Mouse (Mus musculus) mature B cell (primary cell): ENCODE data around the gene Gm20481.
"Not testable (repeated sequence)": the region's sequence is repeated elsewhere in the genome, so short reads cannot be mapped to it uniquely, and the experiment has no call there.

ENCODE experiments used
- in situ Hi-C: fragments of 300-500 bp; cut with MboI; formaldehyde crosslinking; loops from 2 replicates; pipeline ENCODE4 v1.14.3; 2019

Gene Gm20481

GRCm38 (mm10) chr17:34951636-34952377 lies 17.9 kb upstream of the Gm20481 start:
- in situ Hi-C loops = no loop called here

- in situ Hi-C loops = no loop called here
Measured at GRCm38 (mm10) chr17:34952378-34953040, 17.2 kb upstream of the Gm20481 start.

GRCm38 (mm10) chr17:34953258-34953657 lies 16.5 kb upstream of the Gm20481 start:
- in situ Hi-C loops = no loop called here

DNA sequence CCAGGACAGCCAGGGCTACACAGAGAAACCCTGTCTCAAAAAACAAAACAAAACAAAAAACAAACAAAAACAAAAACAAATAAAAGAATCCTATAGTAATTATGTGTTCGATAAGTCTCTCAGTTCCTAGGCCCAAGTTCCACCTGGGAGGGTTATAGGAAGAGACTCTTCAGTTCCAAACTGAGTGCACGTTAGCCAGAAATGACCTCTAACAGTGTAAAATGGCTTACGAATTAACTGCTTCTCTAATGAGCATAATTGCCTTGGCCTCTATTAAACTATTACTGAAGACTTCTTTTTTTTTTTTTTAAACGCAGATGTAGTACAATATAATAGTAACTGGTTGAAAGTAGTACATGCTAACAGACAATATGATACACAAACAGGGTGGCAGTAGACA lies 15.8 kb upstream of the Gm20481 start:
- in situ Hi-C loops = no loop called here

DNA sequence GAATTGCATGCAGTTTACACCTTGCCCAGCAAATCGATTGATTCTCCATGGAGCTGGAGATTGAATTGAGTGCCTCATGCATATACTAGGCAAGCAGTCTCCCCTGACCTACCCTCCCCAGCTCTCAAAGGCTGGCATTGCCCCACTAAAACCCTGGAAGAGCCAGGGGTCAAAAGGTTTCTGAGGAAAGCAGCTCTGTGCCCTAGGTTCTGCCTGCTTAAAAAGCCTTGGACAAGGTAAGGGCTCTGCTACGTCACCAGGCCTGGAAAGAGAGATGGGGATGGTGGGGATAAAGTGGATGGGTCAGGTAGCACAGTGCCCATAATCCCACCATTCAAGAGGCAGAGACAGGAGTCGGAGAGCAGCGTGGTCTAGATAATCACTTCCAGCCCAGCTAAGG lies 14.9 kb upstream of the Gm20481 start:
- in situ Hi-C loops = no loop called here

DNA sequence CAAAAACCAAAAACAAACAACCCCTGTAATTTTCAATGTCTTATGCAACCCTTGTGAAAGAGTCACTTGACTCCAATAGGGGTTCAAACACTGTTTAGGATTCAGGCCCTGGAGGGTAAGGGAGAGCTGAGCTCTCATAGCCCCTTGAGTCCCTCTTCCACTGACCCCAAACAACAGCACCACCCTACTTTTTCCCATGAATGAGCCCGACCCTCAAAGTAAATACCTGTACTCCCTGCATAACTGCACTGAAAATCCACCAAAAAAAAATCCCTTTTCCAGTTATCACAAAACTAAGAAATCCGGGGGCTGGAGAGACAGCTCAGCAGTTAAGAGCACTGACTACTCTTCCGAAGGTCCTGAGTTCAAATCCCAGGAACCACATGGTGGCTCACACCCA lies 13.8 kb upstream of the Gm20481 start:
- in situ Hi-C loops = no loop called here

DNA sequence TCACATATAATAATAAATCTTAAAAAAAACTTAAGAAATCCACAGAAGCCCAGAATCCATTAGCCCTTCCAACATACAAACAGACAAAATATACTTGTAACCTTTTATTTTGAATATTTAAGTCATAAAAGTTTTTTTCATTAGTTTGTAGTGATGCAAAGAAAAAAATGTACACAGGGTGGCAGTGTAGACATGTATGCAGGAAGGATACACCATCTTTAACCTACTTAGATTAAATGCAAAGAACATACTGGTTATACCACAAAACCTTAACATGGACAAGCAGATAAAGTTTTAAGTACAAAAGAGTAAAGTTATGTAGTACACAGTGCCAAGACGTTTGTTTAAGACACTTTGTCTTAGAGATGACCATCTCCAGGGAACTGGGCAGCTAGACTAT lies 13.4 kb upstream of the Gm20481 start:
- in situ Hi-C loops = no loop called here

- in situ Hi-C loops = not testable (repeated sequence)
Measured at GRCm38 (mm10) chr17:34957291-34957690, 12.4 kb upstream of the Gm20481 start.

GRCm38 (mm10) chr17:34957966-34958365 lies 11.7 kb upstream of the Gm20481 start:
- in situ Hi-C loops = not testable (repeated sequence)

GRCm38 (mm10) chr17:34958734-34959129 lies 11.0 kb upstream of the Gm20481 start:
- in situ Hi-C loops = not testable (repeated sequence)

DNA sequence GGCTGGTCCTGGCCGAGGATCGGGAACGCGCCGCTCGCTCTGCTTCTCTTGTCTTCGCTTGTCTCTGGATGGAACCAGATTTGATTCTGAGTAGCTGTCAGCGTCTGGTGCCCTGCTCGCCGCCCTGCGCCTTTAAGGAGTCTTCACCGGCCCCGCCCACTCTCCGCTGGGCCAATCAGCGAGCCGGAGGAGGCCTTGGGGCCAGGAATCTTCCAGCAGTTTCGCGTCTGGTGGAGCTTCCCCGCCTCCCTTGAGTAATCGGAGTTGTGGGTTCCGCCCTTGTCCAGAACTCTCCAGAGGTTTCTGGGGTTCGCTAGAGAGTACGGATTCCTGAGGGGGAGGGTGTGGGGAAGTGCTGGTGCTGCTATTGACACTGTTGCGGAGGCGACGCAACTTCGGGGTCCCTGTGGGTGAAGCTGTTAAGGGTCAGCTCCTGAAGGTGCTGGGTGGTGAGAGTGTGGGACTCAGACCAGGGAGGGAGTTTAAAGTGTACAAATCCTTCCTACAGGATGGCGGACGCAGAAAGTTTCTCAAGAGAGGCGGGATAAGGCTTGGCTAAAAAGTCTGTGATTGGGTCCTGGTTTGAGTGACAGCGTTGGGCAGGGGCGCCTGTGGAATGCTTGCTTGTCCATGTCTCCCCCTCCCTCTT lies 10.5 kb upstream of the Gm20481 start, which contains the start of gene Hspa1b:
Gene Hspa1b (minus strand): TSS at position 109 of the 649 bp plus-strand sequence.
- in situ Hi-C loops = not testable (repeated sequence)

- in situ Hi-C loops = no loop called here
Measured at GRCm38 (mm10) chr17:34959881-34960515, 9.7 kb upstream of the Gm20481 start.

GRCm38 (mm10) chr17:34960702-34961493 lies 8.8 kb upstream of the Gm20481 start:
- in situ Hi-C loops = no loop called here

GRCm38 (mm10) chr17:34962125-34962524 lies 7.6 kb upstream of the Gm20481 start:
- in situ Hi-C loops = no loop called here

- in situ Hi-C loops = no loop called here
Measured at GRCm38 (mm10) chr17:34962841-34963240, 6.9 kb upstream of the Gm20481 start.

DNA sequence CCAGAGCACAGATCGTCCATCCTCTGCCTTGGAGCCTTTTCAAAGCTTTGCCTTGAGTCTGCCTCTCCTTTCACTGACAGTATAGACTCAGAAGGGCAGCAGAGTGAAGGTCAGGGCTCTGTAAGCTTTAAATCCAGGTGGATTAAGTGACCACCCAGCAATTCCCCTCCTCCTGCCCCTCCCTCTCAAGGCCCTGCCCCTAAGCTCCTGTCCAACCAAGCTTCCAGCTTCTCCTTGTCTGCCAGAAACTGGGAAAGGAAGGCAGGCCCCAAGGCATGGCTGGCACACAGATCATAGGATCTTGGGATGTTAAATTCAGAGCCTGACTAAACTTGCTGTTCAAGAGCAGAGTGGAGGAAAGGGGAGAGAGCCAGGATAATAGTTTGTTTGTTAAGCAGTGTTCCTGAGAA lies 5.1 kb upstream of the Gm20481 start:
- in situ Hi-C loops = no loop called here

DNA sequence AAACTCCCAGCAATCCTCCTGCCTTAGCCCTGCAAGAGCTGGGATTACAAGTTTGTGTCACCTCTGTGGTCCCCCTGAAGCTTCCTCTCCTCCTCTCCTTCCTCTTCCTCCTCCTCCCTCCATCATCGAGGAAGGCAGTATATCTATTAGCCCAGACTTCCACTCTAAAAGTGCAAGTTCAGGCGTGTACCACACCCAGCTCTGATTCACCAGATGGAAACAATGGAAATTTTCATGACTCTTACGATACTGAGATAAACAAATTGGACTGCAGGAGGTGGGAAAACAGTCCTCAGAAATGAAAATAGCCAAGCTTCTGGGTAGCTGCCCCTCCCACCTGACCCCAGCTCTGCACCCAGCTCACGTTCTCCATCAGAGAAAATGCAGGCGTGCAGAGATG lies 4.1 kb upstream of the Gm20481 start:
- in situ Hi-C loops = no loop called here

- in situ Hi-C loops = not testable (repeated sequence)
Measured at GRCm38 (mm10) chr17:34970850-34971249, 1.1 kb downstream of the Gm20481 start.

DNA sequence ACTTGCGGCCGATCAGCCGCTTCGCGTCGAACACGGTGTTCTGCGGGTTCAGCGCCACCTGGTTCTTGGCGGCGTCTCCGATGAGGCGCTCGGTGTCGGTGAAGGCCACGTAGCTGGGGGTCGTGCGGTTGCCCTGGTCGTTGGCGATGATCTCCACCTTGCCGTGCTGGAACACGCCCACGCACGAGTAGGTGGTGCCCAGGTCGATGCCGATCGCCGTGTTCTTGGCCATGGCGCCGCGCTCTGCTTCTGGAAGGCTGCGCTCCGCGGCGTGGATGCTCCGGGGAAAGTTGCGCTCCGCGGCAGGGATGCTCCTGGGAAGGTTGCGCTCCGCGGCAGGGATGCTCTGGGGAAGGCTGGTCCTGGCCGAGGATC lies 2.0 kb downstream of the Gm20481 start:
- in situ Hi-C loops = not testable (repeated sequence)

- in situ Hi-C loops = not testable (repeated sequence)
Measured at GRCm38 (mm10) chr17:34972069-34972749, 2.5 kb downstream of the Gm20481 start, which contains the start of the genes Hspa1a and Hspa1l. Gene Hspa1a, minus strand, starts transcription at chr17:34972156. Gene Hspa1l, plus strand, starts transcription at chr17:34972703.
